Mouse (Mus musculus) adrenal gland, postnatal 36 days (tissue): ENCODE data around the gene Zfp12. TPM values are rescaled to one million over a fixed set of nuclear protein-coding genes. Genes with fewer than 3 reads are reported as not detected.

Experiments
- total RNA-seq, 2 experiments: library from RNA; stranded (reverse); gene quantifications; 2 replicates each; pipeline ENCODE4 v1.2.3; 2021

Zfp12 gene
- total RNA-seq, 2 experiments from 2014 or later, result 22.2 to 22.9 TPM

Other genes with a start within 250 kb of the Zfp12 start
- 10 to 100 TPM; 38.4 to 48.7 TPM for gene Rnf216, start 122.2 kb upstream of the Zfp12 start, total RNA-seq
- under 1 TPM in 1 of 2 experiments, not detected in 1; 0.07 TPM for gene Olfr718-ps1, start 87.6 kb upstream of the Zfp12 start, total RNA-seq
- 10 to 100 TPM; 11.3 to 11.7 TPM for gene Rbak, start 54.4 kb upstream of the Zfp12 start, total RNA-seq
- not detected for gene Spdye4b, start 54.1 kb upstream of the Zfp12 start, total RNA-seq
- gene Spdye4a, start 8.3 kb upstream of the Zfp12 start, total RNA-seq, result not detected
- 1 to 10 TPM; 5.2 to 9.7 TPM for gene Zfp316, start 34.9 kb downstream of the Zfp12 start, total RNA-seq
- under 1 TPM; 0.36 to 0.40 TPM for gene Zfp853, start 58.5 kb downstream of the Zfp12 start, total RNA-seq
- 10 to 100 TPM; 24.2 to 33.2 TPM for gene E130309D02Rik, start 80.2 kb downstream of the Zfp12 start, total RNA-seq
- 10 to 100 TPM; 54.7 to 60.4 TPM for gene Zdhhc4, start 94.1 kb downstream of the Zfp12 start, total RNA-seq
- under 1 TPM; 0.20 to 0.30 TPM for gene Grid2ip, start 122.2 kb downstream of the Zfp12 start, total RNA-seq
- gene Kdelr2, start 168.7 kb downstream of the Zfp12 start, total RNA-seq, result 100 to 1,000 TPM; 114 to 116 TPM
- 10 to 100 TPM; 14.4 to 20.7 TPM for gene Daglb, start 229.4 kb downstream of the Zfp12 start, total RNA-seq